Mouse (Mus musculus) intestine, postnatal 0 days (tissue): Measurements from ENCODE around the gene Pld6. TPM values are rescaled to one million over a fixed set of nuclear protein-coding genes. Genes with fewer than 3 reads are reported as not detected.

Experiments used
- ATAC-seq: fragments of 200-750 bp; cut with Nextera tagmentation; 2 replicates; pipeline ENCODE4 v1.8.0; 2017; ENCODE audit warnings: mild to moderate bottlenecking, moderate TSS enrichment, moderate library complexity
- H3K27ac ChIP-seq: fragments of 300-500 bp; sonication (generic); 2 replicates; pipeline ENCODE4 v1.5.1; 2014; ENCODE audit warnings: mild to moderate bottlenecking, low read depth, low read length, moderate library complexity
- H3K27me3 ChIP-seq: fragments of 300-500 bp; sonication (generic); replicated peaks from 2 replicates; pipeline ENCODE4 v1.6.1; 2014; ENCODE audit warnings: low read length, mixed read lengths; ENCODE audit not compliant: control insufficient read depth, insufficient read depth
- H3K36me3 ChIP-seq: fragments of 300-500 bp; sonication (generic); 2 replicates; pipeline ENCODE4 v1.6.1; 2014; ENCODE audit warnings: mild to moderate bottlenecking, moderate library complexity; ENCODE audit not compliant: control insufficient read depth, insufficient read depth
- H3K4me1 ChIP-seq: fragments of 300-500 bp; sonication (generic); replicated peaks from 2 replicates; pipeline ENCODE4 v1.6.1; 2014; ENCODE audit warnings: antibody characterized with exemption, low read length, mixed read lengths; ENCODE audit not compliant: control insufficient read depth, insufficient read depth
- H3K4me2 ChIP-seq: fragments of 300-500 bp; sonication (generic); replicated peaks from 2 replicates; pipeline ENCODE4 v1.6.1; 2014; ENCODE audit warnings: low read depth, mild to moderate bottlenecking, moderate library complexity
- H3K4me3 ChIP-seq: fragments of 300-500 bp; sonication (generic); 2 replicates; pipeline ENCODE4 v1.5.1; 2014; ENCODE audit warnings: low read depth, low read length
- H3K9ac ChIP-seq: fragments of 300-500 bp; sonication (generic); 2 replicates; pipeline ENCODE4 v1.6.1; 2014; ENCODE audit warnings: mild to moderate bottlenecking, low read depth, low read length
- H3K9me3 ChIP-seq: fragments of 300-500 bp; sonication (generic); 2 replicates; pipeline ENCODE4 v1.6.1; 2016; ENCODE audit warnings: mixed run types; ENCODE audit not compliant: control insufficient read depth
- CTCF ChIP-seq: sonication (generic); IDR thresholded peaks from 2 replicates; pipeline ENCODE4 v1.5.1; 2016; ENCODE audit warnings: low read depth, mild to moderate bottlenecking, control low read depth, antibody characterized with exemption, moderate library complexity
- WGBS: fragments of 180-500 bp; shearing (Covaris S2); extraction: QIAGEN DNeasy Blood & Tissue Kit; methylation state at CpG from one replicate; pipeline ENCODE4 v1.1.7; 2014; 5-methylcytosine and 5-hydroxymethylcytosine counted together
- polyA plus RNA-seq: library from polyadenylated mRNA; unstranded; fragments of >200 nt; fragmentation: Nextera tagmentation; extraction: Ambion mirVana; gene quantifications from 2 replicates; pipeline ENCODE4 v1.2.1, GENCODE M21; 2015

Gene Pld6
- polyA plus RNA-seq, 1 experiment from 2014 or later = 0.89 TPM

DNA sequence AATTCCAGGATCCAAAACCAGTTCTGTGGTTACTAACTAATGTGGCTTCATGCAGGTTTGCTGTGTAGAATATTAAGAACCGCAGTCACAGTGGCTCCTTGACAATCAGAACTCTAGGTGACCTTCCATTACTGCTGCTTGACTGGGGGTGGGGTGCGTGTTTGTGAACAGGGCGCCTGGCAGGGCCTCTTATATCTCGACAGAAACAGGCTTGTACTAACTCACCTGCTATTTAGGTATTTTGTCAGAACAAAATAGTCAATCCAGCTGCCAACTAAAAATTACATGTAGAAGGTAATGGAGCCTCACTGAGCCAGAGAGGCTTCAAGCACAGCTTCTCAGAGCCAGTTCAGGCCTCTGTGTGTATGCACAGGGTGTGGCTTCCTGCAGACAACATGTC is 7.2 kb downstream of the Pld6 start:
- H3K4me2 ChIP-seq = no peak overlapping the region
- no peak overlapping the region for H3K4me3 ChIP-seq
- WGBS = 75% methylated on average over 4 of the region's 4 CpGs
- no peak overlapping the region for H3K27ac ChIP-seq
- no peaks in the 10 kb centered on the region for H3K27me3 ChIP-seq
- H3K4me1 ChIP-seq = no peaks in the 10 kb centered on the region
- H3K9ac ChIP-seq = no peak overlapping the region
- TF ChIP-seq CTCF = no peak
- no peak for ATAC-seq
- H3K36me3 ChIP-seq = peaks cover 18% of the 10 kb centered on the region
- no peaks in the 10 kb centered on the region for H3K9me3 ChIP-seq

- H3K27ac ChIP-seq = no peak overlapping the region
- H3K4me1 ChIP-seq = no peaks in the 10 kb centered on the region
- no peaks in the 10 kb centered on the region for H3K9me3 ChIP-seq
- no peak for ATAC-seq
- no peak overlapping the region for H3K9ac ChIP-seq
- H3K36me3 ChIP-seq = peaks cover 20% of the 10 kb centered on the region
- TF ChIP-seq CTCF = no peak
- H3K4me2 ChIP-seq = no peak overlapping the region
- WGBS = 78% methylated on average over 4 of the region's 4 CpGs
- H3K4me3 ChIP-seq = no peak overlapping the region
- no peaks in the 10 kb centered on the region for H3K27me3 ChIP-seq
These were observed 8.0 kb downstream of the Pld6 start for GRCm38 (mm10) chr11:59779406-59779805.

DNA sequence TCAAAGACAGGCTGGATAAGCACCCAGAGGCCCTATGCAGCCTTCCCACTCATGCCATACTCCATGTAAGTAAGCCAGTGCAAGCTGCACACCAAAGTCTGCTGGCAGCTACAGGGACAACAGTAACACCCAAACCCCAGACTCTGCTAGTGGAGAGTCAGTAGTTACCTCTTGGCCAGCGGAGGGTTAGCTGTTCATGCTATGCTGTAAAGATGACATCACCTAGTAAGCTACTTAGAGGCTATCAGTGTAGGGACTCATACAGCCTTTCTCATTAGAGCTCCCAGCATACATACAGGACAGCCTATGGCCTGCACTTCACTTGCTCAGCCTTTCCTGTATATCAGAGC is 8.6 kb downstream of the Pld6 start:
- Histone ChIP-seq H3K9ac (no peak overlapping the region), H3K27me3 (no peaks in the 10 kb centered on the region), H3K4me3 (no peak overlapping the region), H3K9me3 (no peaks in the 10 kb centered on the region), H3K4me1 (no peaks in the 10 kb centered on the region), H3K27ac (no peak overlapping the region), H3K36me3 (peaks cover 25% of the 10 kb centered on the region), H3K4me2 (no peak overlapping the region)
- no peak for TF ChIP-seq CTCF
- ATAC-seq = peak; percentile 31; the same call in 1 of the 2 replicates
- 84% methylated on average over 1 of the region's 1 CpGs for WGBS

DNA sequence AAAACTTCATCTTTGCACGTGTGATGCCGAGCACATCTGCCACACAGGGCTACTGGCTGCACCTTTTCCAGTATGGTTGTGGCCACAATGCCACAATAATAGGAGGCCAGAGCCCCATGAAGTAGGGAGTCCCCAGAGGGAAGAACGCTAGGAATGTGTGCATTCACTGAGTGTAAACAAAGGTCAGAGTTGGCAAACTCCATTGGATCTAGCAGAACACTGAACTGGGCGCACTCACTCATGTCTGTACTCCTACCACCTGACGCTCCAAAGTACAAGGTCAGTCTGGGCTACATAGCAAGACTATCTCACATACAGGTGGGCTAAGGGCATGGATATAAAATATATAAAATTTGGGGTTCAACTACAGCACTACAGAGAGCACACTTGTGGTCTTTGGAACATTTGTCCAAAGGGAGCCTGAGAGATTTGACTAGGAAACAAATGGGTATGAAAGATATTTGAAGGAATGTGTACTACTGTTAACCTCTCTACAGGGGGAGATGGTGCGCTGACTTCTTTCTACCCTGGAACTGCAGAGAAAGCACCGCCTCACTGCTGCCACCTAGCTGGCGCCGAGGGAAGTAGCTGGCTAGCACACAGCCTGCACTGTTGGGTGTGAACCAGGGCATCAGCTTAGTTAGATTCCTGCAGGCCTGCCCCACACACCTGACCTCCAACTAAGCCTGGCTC is 9.1 kb downstream of the Pld6 start:
- Histone ChIP-seq H3K9me3 (no peaks in the 10 kb centered on the region), H3K27me3 (no peaks in the 10 kb centered on the region), H3K4me1 (no peaks in the 10 kb centered on the region), H3K27ac (no peak overlapping the region), H3K9ac (no peak overlapping the region), H3K4me2 (no peak overlapping the region), H3K4me3 (no peak overlapping the region), H3K36me3 (peaks cover 31% of the 10 kb centered on the region)
- WGBS = 56% methylated on average over 9 of the region's 9 CpGs
- TF ChIP-seq CTCF = peak; percentile 98
- peak; percentile 74 for ATAC-seq

DNA sequence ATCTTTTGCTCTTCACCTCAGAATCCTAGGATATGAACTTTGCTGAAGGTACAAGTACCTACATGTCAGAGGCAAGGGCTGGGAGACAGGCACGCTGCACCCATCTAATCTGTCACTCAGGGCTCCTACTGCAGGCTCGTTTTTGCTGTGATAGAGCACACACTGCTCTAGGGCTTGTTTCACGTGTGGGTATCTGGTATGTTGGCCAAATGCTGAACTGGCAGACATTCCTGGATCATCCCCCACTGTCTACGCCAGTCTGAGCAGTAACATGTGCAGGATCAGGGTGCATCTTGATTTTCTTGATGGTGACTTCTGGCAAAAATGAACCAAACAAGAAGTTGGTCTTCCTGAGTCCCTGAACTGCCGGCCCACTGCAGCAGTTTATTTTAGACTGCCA is 10.2 kb downstream of the Pld6 start:
- no peaks in the 10 kb centered on the region for H3K9me3 ChIP-seq
- no peak overlapping the region for H3K4me3 ChIP-seq
- no peak overlapping the region for H3K9ac ChIP-seq
- WGBS = 83% methylated on average over 5 of the region's 5 CpGs
- no peak overlapping the region for H3K27ac ChIP-seq
- H3K4me1 ChIP-seq = no peaks in the 10 kb centered on the region
- no peak for ATAC-seq
- no peaks in the 10 kb centered on the region for H3K27me3 ChIP-seq
- TF ChIP-seq CTCF = no peak
- H3K36me3 ChIP-seq = peaks cover 41% of the 10 kb centered on the region
- H3K4me2 ChIP-seq = no peak overlapping the region

- H3K27ac ChIP-seq = no peak overlapping the region
- no peaks in the 10 kb centered on the region for H3K27me3 ChIP-seq
- H3K4me2 ChIP-seq = no peak overlapping the region
- WGBS = 92% methylated on average over 13 of the region's 13 CpGs
- no peaks in the 10 kb centered on the region for H3K4me1 ChIP-seq
- TF ChIP-seq CTCF = peak; percentile 42
- no peak overlapping the region for H3K9ac ChIP-seq
- ATAC-seq = no peak
- H3K36me3 ChIP-seq = peaks cover 57% of the 10 kb centered on the region
- H3K4me3 ChIP-seq = no peak overlapping the region
- H3K9me3 ChIP-seq = no peaks in the 10 kb centered on the region
These were observed 11.9 kb downstream of the Pld6 start for GRCm38 (mm10) chr11:59775435-59776148.
